Comparison of ENCODE assay signal across 18 mouse cellular contexts in genomic region chr1:51986848-51987247, GRCm38 (mm10).
"Had no signal": no experiment of that assay in that cellular context is flagged by ENCODE, and none has a peak within 500 bp of the region (broad histone marks: within the 10 kb centered on the region; RNA-seq: fewer than 3 reads in every experiment).

Gene Stat4, plus strand, starts transcription at chr1:51987148.

- H3K4me1 ChIP-seq: kidney, embryonic 15.5 days; limb, embryonic 12.5 days; liver, embryonic 13.5 days; neural tube, embryonic 12.5 days; stomach, embryonic 15.5 days had no signal

- ATAC-seq: liver, postnatal 0 days had no signal

- H3K27ac ChIP-seq: kidney, embryonic 15.5 days; limb, embryonic 12.5 days; liver, embryonic 13.5 days; lung, embryonic 15.5 days; macrophage; neural tube, embryonic 12.5 days; stomach, embryonic 15.5 days had no signal

- DNase-seq: kidney, adult 2 months; kidney, postnatal 14 days; layer of hippocampus, adult 9-11 months; liver; liver, embryonic 13.5 days; liver, postnatal 0 days; lung, postnatal 14 days; midbrain, embryonic 14.5 days; retina, postnatal 1 day; right cerebral cortex, postnatal 4 days; spleen, adult 18-20 months; thymus, postnatal 14 days had no signal

- H3K4me3 ChIP-seq: kidney, embryonic 15.5 days; limb, embryonic 12.5 days; liver, embryonic 13.5 days; lung, embryonic 15.5 days; neural tube, embryonic 12.5 days; stomach, embryonic 15.5 days had no signal
